Mouse (Mus musculus) kidney, embryonic 16.5 days (tissue): ENCODE measurements around the gene Maco1. TPM values are rescaled to one million over a fixed set of nuclear protein-coding genes. Genes with fewer than 3 reads are reported as not detected.
A peak's percentile ranks its signal among the peaks of the same experiment; 100 is the strongest.
"Not testable (repeated sequence)": the region's sequence is repeated elsewhere in the genome, so short reads cannot be mapped to it uniquely, and the experiment has no call there.

Experiments
- ATAC-seq: fragments of 200-750 bp; cut with Nextera tagmentation; 2 replicates; pipeline ENCODE4 v1.8.0; 2017; ENCODE audit warnings: moderate TSS enrichment; ENCODE audit not compliant: low FRiP score, low TSS enrichment
- H3K27ac ChIP-seq: fragments of 300-500 bp; sonication (generic); 2 replicates; pipeline ENCODE4 v1.5.1; 2014; ENCODE audit warnings: low read length
- H3K27me3 ChIP-seq: fragments of 300-500 bp; sonication (generic); 2 replicates; pipeline ENCODE4 v1.6.1; 2014; ENCODE audit warnings: low read length, control low read depth, mixed read lengths; ENCODE audit not compliant: insufficient read depth
- H3K36me3 ChIP-seq: fragments of 300-500 bp; sonication (generic); 2 replicates; pipeline ENCODE4 v1.6.1; 2014; ENCODE audit warnings: low read length, control low read depth, mixed read lengths; ENCODE audit not compliant: insufficient read depth
- H3K4me1 ChIP-seq: fragments of 300-500 bp; sonication (generic); 2 replicates; pipeline ENCODE4 v1.6.1; 2014; ENCODE audit warnings: low read length, control low read depth, mixed read lengths; ENCODE audit not compliant: insufficient read depth
- H3K4me2 ChIP-seq: fragments of 300-500 bp; sonication (generic); replicated peaks from 2 replicates; pipeline ENCODE4 v1.6.1; 2014; ENCODE audit warnings: low read depth, low read length
- H3K4me3 ChIP-seq: fragments of 300-500 bp; sonication (generic); 2 replicates; pipeline ENCODE4 v1.5.1; 2014; ENCODE audit warnings: mild to moderate bottlenecking, low read length
- H3K9ac ChIP-seq: fragments of 300-500 bp; sonication (generic); replicated peaks from 2 replicates; pipeline ENCODE4 v1.6.1; 2014; ENCODE audit warnings: low read length
- H3K9me3 ChIP-seq: fragments of 300-500 bp; sonication (generic); 2 replicates; pipeline ENCODE4 v1.6.1; 2016; ENCODE audit warnings: low read length, control low read depth
- WGBS: fragments of 180-500 bp; shearing (Covaris S2); extraction: QIAGEN DNeasy Blood & Tissue Kit; methylation state at CpG from one replicate; pipeline ENCODE4 v1.1.7; 2014; 5-methylcytosine and 5-hydroxymethylcytosine counted together
- polyA plus RNA-seq: library from polyadenylated mRNA; unstranded; fragments of >200 nt; fragmentation: Nextera tagmentation; extraction: Ambion mirVana; gene quantifications from 2 replicates; pipeline ENCODE4 v1.2.1, GENCODE M21; 2015

The Maco1 gene
- polyA plus RNA-seq, 1 experiment from 2014 or later = 33.1 TPM

- Histone ChIP-seq H3K4me2 (peak overlapping the region; percentile 85), H3K4me1 (peaks cover 36% of the 10 kb centered on the region), H3K27me3 (peaks cover 3% of the 10 kb centered on the region; the same call in 1 of the 2 replicates), H3K27ac (no peak overlapping the region), H3K36me3 (no peaks in the 10 kb centered on the region), H3K4me3 (peak overlapping the region; percentile 96), H3K9ac (peak overlapping the region; percentile 84), H3K9me3 (no peaks in the 10 kb centered on the region)
- WGBS = 10% methylated on average over 14 of the region's 14 CpGs
- ATAC-seq = no peak
These were observed 1.3 kb downstream of the Maco1 start for GRCm38 (mm10) chr4:134851876-134852275.

GRCm38 (mm10) chr4:134851236-134851635 is 1.9 kb downstream of the Maco1 start:
- ATAC-seq = no peak
- Histone ChIP-seq H3K9me3 (no peaks in the 10 kb centered on the region), H3K27ac (no peak overlapping the region), H3K4me1 (peaks cover 32% of the 10 kb centered on the region), H3K4me2 (peak overlapping the region; percentile 85), H3K27me3 (peaks cover 3% of the 10 kb centered on the region; the same call in 1 of the 2 replicates), H3K9ac (no peak overlapping the region), H3K36me3 (no peaks in the 10 kb centered on the region), H3K4me3 (peak overlapping the region; percentile 96; the same call in 1 of the 2 replicates)
- WGBS = 45% methylated on average over 2 of the region's 2 CpGs

DNA sequence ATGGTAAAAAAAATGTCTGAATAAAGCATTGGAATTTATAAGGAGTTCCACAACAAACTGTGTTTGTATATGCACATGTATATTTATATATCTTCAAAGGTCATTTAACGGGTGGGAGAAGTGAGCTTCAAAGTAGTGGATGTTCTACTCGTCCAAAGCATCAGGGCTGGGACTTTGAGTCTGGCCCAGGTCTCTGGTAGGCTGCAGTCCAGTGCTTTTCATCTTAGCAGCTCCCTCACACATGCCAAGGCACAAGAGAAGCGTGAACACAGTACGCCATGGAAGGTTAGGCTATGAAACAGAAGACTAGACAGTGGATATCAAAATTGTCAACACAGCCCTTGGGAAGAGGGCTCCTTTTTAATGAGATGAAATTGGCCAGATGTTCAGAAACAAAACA is 2.6 kb downstream of the Maco1 start:
- no peak overlapping the region for H3K9ac ChIP-seq
- H3K27ac ChIP-seq = no peak overlapping the region
- peaks cover 30% of the 10 kb centered on the region for H3K4me1 ChIP-seq
- no peak overlapping the region for H3K4me2 ChIP-seq
- H3K27me3 ChIP-seq = peaks cover 3% of the 10 kb centered on the region; the same call in 1 of the 2 replicates
- no peak for ATAC-seq
- WGBS = 59% methylated on average over 4 of the region's 4 CpGs
- H3K4me3 ChIP-seq = no peak overlapping the region
- no peaks in the 10 kb centered on the region for H3K36me3 ChIP-seq
- no peaks in the 10 kb centered on the region for H3K9me3 ChIP-seq

DNA sequence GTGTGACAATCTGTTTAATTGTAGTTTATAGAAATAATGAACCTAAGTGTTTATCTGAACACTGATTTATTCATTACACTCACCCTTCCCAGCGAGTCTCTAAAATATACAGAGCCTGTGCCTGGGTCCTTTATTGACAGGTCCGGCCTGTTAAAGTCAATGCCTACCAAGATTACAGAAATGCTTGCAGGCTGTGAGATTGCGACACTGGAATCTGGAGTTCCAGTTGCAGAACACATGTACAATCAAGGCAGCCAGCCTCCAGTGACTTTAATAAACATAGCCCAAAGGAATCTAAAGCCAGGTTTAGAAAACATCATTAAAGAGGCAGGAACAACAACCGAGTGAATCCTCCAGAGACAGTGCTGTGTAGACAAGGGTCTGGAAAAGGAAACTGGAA is 5.6 kb downstream of the Maco1 start:
- 76% methylated on average over 4 of the region's 4 CpGs for WGBS
- no peak overlapping the region for H3K4me3 ChIP-seq
- H3K27me3 ChIP-seq = no peaks in the 10 kb centered on the region
- no peaks in the 10 kb centered on the region for H3K9me3 ChIP-seq
- H3K4me2 ChIP-seq = no peak overlapping the region
- H3K36me3 ChIP-seq = no peaks in the 10 kb centered on the region
- H3K9ac ChIP-seq = no peak overlapping the region
- ATAC-seq = no peak
- no peak overlapping the region for H3K27ac ChIP-seq
- peaks cover 23% of the 10 kb centered on the region; the same call in 1 of the 2 replicates for H3K4me1 ChIP-seq

DNA sequence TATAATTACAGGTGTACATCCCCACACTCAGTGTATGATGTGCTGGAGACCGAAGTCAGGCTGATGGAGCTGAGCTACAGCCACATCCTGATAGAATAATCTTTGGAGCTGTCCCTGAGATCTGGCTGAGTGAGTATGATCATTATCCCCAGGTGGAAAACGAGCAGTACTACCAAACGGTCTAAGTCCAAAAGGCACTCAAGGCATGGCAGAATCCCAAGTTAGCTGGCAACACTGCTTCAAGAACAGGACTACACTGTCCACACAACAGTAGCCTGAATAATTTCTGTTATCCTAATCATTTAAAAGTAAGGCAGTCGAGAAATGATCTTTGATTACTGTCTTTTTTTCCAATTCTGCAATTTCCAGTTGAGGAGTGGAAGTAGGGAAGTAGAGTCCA is 9.6 kb downstream of the Maco1 start:
- no peaks in the 10 kb centered on the region; the same call in 1 of the 2 replicates for H3K36me3 ChIP-seq
- H3K27ac ChIP-seq = no peak overlapping the region
- ATAC-seq = no peak
- H3K4me2 ChIP-seq = no peak overlapping the region
- WGBS = 89% methylated on average over 4 of the region's 4 CpGs
- H3K27me3 ChIP-seq = no peaks in the 10 kb centered on the region
- 0 out of 2 replicates have a peak, but pooled peaks cover 4% of the 10 kb centered on the region for H3K4me1 ChIP-seq
- no peak overlapping the region for H3K9ac ChIP-seq
- H3K4me3 ChIP-seq = no peak overlapping the region
- H3K9me3 ChIP-seq = no peaks in the 10 kb centered on the region

DNA sequence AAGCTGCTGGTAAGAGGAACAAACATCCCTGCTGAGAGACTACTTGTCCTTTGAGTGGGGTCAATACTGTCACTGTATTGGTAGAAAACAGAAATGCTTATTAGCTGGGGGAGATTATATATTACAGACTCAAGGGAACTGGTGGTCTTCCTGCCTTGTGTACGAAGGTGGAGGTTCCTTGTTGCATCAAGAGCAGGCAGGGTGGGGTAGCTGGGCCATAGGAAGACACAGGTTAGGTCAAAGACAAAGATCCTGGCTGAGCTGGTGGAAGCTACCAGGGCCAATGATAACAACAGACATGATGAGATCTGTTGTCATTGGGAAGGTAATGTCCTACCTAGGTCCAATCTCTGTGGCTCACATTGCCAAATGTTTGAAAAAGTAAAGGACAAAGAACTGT is 12.9 kb downstream of the Maco1 start:
- no peak overlapping the region for H3K4me3 ChIP-seq
- no peak overlapping the region for H3K9ac ChIP-seq
- no peaks in the 10 kb centered on the region for H3K9me3 ChIP-seq
- no peaks in the 10 kb centered on the region for H3K27me3 ChIP-seq
- 86% methylated on average over 1 of the region's 1 CpGs for WGBS
- no peak overlapping the region for H3K4me2 ChIP-seq
- no peaks in the 10 kb centered on the region for H3K4me1 ChIP-seq
- no peak for ATAC-seq
- H3K36me3 ChIP-seq = no peaks in the 10 kb centered on the region; the same call in 1 of the 2 replicates
- H3K27ac ChIP-seq = no peak overlapping the region

- H3K27me3 ChIP-seq, H3K9me3 ChIP-seq, H3K4me3 ChIP-seq, H3K27ac ChIP-seq, H3K36me3 ChIP-seq, H3K9ac ChIP-seq, H3K4me1 ChIP-seq, ATAC-seq, H3K4me2 ChIP-seq: not testable (repeated sequence)
- 80% methylated on average over 3 of the region's 3 CpGs for WGBS
These were observed 14.4 kb downstream of the Maco1 start for GRCm38 (mm10) chr4:134838706-134839105.

- WGBS = 51% methylated on average over 1 of the region's 1 CpGs
- H3K27ac ChIP-seq = no peak overlapping the region
These were observed 14.9 kb downstream of the Maco1 start for GRCm38 (mm10) chr4:134838221-134838620.

DNA sequence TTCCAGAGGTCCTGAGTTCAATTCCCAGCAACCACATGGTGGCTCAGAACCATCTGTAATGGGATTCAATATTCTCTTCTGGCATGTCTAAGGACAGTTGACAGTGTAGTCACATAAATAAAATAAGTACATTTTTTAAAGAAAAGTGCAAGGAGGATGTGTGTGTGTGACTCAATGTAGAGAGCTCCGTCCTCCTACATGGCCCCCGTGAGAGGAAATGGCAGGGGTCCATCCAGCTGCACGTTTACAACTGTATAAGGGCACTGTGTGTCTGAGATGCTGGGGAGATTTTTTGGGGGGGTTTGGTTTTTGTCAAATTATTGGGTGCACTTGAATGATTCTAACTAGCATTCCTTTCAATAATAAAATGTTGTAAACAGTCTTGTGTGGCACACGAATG is 17.7 kb downstream of the Maco1 start:
- Histone ChIP-seq H3K4me3 (no peak overlapping the region), H3K27ac (no peak overlapping the region), H3K36me3 (peaks cover 19% of the 10 kb centered on the region), H3K9me3 (no peaks in the 10 kb centered on the region), H3K4me1 (no peaks in the 10 kb centered on the region), H3K4me2 (no peak overlapping the region), H3K27me3 (no peaks in the 10 kb centered on the region), H3K9ac (no peak overlapping the region)
- no peak for ATAC-seq
- 85% methylated on average over 4 of the region's 4 CpGs for WGBS

More at GRCm38 (mm10) chr4:134838221-134838620, 14.9 kb downstream of the Maco1 start:
- Histone ChIP-seq H3K9me3 (no peaks in the 10 kb centered on the region), H3K27me3 (no peaks in the 10 kb centered on the region), H3K4me2 (no peak overlapping the region), H3K4me3 (no peak overlapping the region), H3K36me3 (peaks cover under 1% of the 10 kb centered on the region; the same call in 1 of the 2 replicates), H3K9ac (no peak overlapping the region), H3K4me1 (no peaks in the 10 kb centered on the region)
- no peak for ATAC-seq

DNA sequence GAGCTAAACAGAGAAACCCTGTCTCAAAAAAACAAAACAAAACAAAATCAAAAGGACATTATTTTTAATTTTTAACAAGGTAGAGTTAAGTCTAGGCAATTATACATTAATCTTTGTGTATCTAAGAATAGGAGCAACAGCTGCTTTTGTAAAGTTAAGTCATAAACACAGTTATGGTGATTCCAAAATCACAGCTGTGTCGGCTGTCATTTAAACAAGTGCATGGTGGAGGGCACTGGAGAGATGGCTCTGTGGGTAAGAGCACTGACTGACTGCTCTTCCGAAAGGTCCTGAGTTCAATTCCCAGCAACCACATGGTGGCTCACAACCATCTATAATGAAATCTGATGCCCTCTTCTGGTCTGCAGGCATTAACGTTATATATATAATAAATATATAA is 21.2 kb downstream of the Maco1 start:
- no peaks in the 10 kb centered on the region for H3K27me3 ChIP-seq
- H3K36me3 ChIP-seq = peaks cover 31% of the 10 kb centered on the region
- no peak overlapping the region for H3K4me3 ChIP-seq
- H3K9ac ChIP-seq = no peak overlapping the region
- H3K27ac ChIP-seq = no peak overlapping the region
- H3K9me3 ChIP-seq = no peaks in the 10 kb centered on the region
- H3K4me2 ChIP-seq = no peak overlapping the region
- no peak for ATAC-seq
- no peaks in the 10 kb centered on the region for H3K4me1 ChIP-seq
- WGBS = 88% methylated on average over 3 of the region's 3 CpGs
